Mouse (Mus musculus): ENCODE results near the gene Gsg1l. TPM values are rescaled to one million over a fixed set of nuclear protein-coding genes. Genes with fewer than 3 reads are reported as not detected.
A peak's percentile ranks its signal among the peaks of the same experiment; 100 is the strongest.

Gene Gsg1l
- 0.96 and 1.4 TPM in 2 replicates for polyA plus RNA-seq (2015; fragmentation: Nextera tagmentation; extraction: Ambion mirVana)

GRCm38 (mm10) chr7:126082286-126082741, at the start of gene Gsg1l:
Gsg1l (minus strand) TSS chr7:126082411.
- Histone ChIP-seq H3K9me3 (ENCODE audit: low read length) (no peaks in the 10 kb centered on the region), H3K4me3 (ENCODE audit: low read length) (peak within 1 kb of the TSS; percentile 60), H3K27ac (ENCODE audit: low read length) (no peak within 1 kb of the TSS), H3K4me1 (ENCODE audit: insufficient read depth, low read length) (peaks cover 23% of the 10 kb centered on the region), H3K9ac (replicated peaks; ENCODE audit: low read length) (peak within 1 kb of the TSS; percentile 55), H3K36me3 (ENCODE audit: insufficient read depth, low read length) (no peaks in the 10 kb centered on the region), H3K27me3 (ENCODE audit: insufficient read depth, low read length) (peaks cover 46% of the 10 kb centered on the region), H3K4me2 (replicated peaks; ENCODE audit: low read depth, low read length) (peak within 1 kb of the TSS; percentile 96)
- WGBS: under 1% methylated on average over 47 of the region's 49 CpGs
- 0 out of 2 replicates have a peak, but pooled peaks have one; percentile 3 for ATAC-seq (ENCODE audit: low FRiP score, low TSS enrichment)

GRCm38 (mm10) chr7:126127673-126128072, 45.5 kb upstream of the Gsg1l start:
- Histone ChIP-seq H3K27me3 (ENCODE audit: insufficient read depth, low read length) (no peaks in the 10 kb centered on the region), H3K9ac (replicated peaks; ENCODE audit: low read length) (no peak overlapping the region), H3K36me3 (ENCODE audit: insufficient read depth, low read length) (peaks cover 36% of the 10 kb centered on the region), H3K27ac (ENCODE audit: low read length) (no peak overlapping the region), H3K4me2 (replicated peaks; ENCODE audit: low read depth, low read length) (no peak overlapping the region), H3K9me3 (ENCODE audit: low read length) (no peaks in the 10 kb centered on the region), H3K4me1 (ENCODE audit: insufficient read depth, low read length) (no peaks in the 10 kb centered on the region), H3K4me3 (ENCODE audit: low read length) (no peak overlapping the region)
- ATAC-seq (ENCODE audit: low FRiP score, low TSS enrichment): no peak
- WGBS: 97% methylated on average over 2 of the region's 2 CpGs

GRCm38 (mm10) chr7:126126502-126126901, 44.3 kb upstream of the Gsg1l start:
- 84% methylated on average over 3 of the region's 3 CpGs for WGBS

DNA sequence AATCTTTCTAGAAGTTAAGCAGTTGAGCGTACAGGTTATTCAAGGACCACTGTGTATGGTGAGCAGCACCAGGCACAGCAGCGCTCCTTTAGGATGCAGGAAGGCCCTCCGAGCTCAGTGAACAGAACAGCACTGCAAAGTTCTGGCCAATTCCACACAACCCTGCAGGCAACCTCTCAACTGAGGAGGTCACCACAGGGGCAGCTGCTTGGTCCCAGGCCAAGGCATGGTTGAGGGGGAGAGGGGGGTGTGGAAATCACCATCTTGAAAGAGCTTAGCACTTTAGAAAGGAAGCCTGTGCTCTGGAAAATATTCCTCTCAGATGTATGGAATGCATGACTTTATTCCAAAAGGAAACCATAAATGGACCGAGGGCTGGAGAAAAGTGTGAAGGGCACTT, 39.3 kb upstream of the Gsg1l start:
- Histone ChIP-seq H3K27ac (ENCODE audit: low read length) (no peak overlapping the region), H3K4me2 (replicated peaks; ENCODE audit: low read depth, low read length) (no peak overlapping the region), H3K27me3 (ENCODE audit: insufficient read depth, low read length) (no peaks in the 10 kb centered on the region), H3K9me3 (ENCODE audit: low read length) (no peaks in the 10 kb centered on the region), H3K9ac (replicated peaks; ENCODE audit: low read length) (no peak overlapping the region), H3K4me3 (ENCODE audit: low read length) (no peak overlapping the region), H3K36me3 (ENCODE audit: insufficient read depth, low read length) (peaks cover 43% of the 10 kb centered on the region), H3K4me1 (ENCODE audit: insufficient read depth, low read length) (no peaks in the 10 kb centered on the region)
- ATAC-seq (ENCODE audit: low FRiP score, low TSS enrichment): peak; percentile 51
- 82% methylated on average over 4 of the region's 4 CpGs for WGBS

More at GRCm38 (mm10) chr7:126126502-126126901, 44.3 kb upstream of the Gsg1l start:
- Histone ChIP-seq H3K9me3 (ENCODE audit: low read length) (no peaks in the 10 kb centered on the region), H3K9ac (replicated peaks; ENCODE audit: low read length) (no peak overlapping the region), H3K27ac (ENCODE audit: low read length) (no peak overlapping the region), H3K36me3 (ENCODE audit: insufficient read depth, low read length) (peaks cover 36% of the 10 kb centered on the region), H3K4me1 (ENCODE audit: insufficient read depth, low read length) (no peaks in the 10 kb centered on the region), H3K27me3 (ENCODE audit: insufficient read depth, low read length) (no peaks in the 10 kb centered on the region), H3K4me3 (ENCODE audit: low read length) (no peak overlapping the region), H3K4me2 (replicated peaks; ENCODE audit: low read depth, low read length) (no peak overlapping the region)
- ATAC-seq (ENCODE audit: low FRiP score, low TSS enrichment): no peak

DNA sequence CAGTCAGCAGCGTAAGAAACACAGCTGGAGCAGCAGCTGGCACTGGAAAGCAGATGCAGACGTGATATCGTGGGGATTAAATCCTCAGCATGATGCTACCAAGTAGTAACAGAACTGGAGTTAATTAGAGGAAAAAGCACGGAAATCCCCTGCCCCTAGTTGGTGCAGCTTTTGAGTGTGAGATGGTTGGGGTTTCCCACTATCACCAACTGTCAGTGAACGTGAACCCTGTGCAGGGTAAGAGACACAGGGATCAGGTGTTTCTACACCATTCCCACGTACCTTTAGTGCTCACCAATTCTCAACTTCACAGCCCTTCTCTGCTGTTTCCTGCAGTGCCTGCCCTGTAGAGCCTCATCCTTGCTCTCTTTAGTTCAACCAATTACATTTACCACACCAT, 37.6 kb upstream of the Gsg1l start:
- no peak for ATAC-seq (ENCODE audit: low FRiP score, low TSS enrichment)
- Histone ChIP-seq H3K27ac (ENCODE audit: low read length) (no peak overlapping the region), H3K4me1 (ENCODE audit: insufficient read depth, low read length) (no peaks in the 10 kb centered on the region), H3K36me3 (ENCODE audit: insufficient read depth, low read length) (peaks cover 54% of the 10 kb centered on the region), H3K4me2 (replicated peaks; ENCODE audit: low read depth, low read length) (no peak overlapping the region), H3K9me3 (ENCODE audit: low read length) (no peaks in the 10 kb centered on the region), H3K9ac (replicated peaks; ENCODE audit: low read length) (no peak overlapping the region), H3K27me3 (ENCODE audit: insufficient read depth, low read length) (no peaks in the 10 kb centered on the region), H3K4me3 (ENCODE audit: low read length) (no peak overlapping the region)
- WGBS: 89% methylated on average over 6 of the region's 6 CpGs

DNA sequence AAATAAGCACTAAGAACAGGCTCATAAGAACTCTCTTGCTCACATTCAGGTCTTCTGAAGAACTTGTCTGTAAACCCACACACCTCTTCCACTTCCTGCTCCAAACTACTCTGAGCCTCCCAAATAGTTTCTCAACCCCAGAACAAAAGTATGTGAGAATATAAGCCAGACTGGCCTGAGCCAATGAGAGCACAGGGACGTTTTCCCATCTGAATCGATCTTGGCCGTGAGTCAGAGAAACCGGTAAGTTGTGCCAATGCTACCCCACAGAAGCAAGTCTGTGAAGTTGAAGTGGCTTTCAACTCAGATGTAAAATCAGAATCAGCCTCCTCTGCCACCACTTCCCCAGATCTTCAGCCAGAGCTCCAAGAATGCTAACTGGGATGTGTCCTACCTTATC, 31.1 kb upstream of the Gsg1l start:
- Histone ChIP-seq H3K36me3 (ENCODE audit: insufficient read depth, low read length) (peaks cover 55% of the 10 kb centered on the region), H3K4me1 (ENCODE audit: insufficient read depth, low read length) (no peaks in the 10 kb centered on the region), H3K27me3 (ENCODE audit: insufficient read depth, low read length) (no peaks in the 10 kb centered on the region), H3K4me3 (ENCODE audit: low read length) (no peak overlapping the region), H3K9ac (replicated peaks; ENCODE audit: low read length) (no peak overlapping the region), H3K27ac (ENCODE audit: low read length) (no peak overlapping the region), H3K9me3 (ENCODE audit: low read length) (no peaks in the 10 kb centered on the region), H3K4me2 (replicated peaks; ENCODE audit: low read depth, low read length) (no peak overlapping the region)
- no peak for ATAC-seq (ENCODE audit: low FRiP score, low TSS enrichment)
- WGBS: 89% methylated on average over 4 of the region's 4 CpGs

DNA sequence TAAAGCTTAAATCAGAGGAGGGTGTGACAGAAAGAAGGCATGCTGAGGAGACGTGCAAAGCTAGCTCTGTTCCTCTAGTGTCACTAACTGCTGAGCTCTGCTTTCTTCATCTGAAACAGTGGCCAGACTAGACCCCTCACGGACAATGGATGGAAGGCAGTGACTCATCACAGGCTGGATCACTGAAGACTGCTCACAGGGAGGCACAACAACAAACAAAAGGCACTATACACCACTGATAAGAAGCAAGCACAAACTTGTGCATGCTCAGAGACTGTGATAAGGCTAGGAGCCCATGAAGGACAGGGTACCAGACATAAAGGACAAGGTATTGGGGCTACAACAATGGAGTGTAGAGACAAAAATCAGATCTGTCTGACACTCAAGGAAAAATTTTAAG, 29.0 kb upstream of the Gsg1l start:
- Histone ChIP-seq H3K36me3 (ENCODE audit: insufficient read depth, low read length) (peaks cover 72% of the 10 kb centered on the region), H3K4me2 (replicated peaks; ENCODE audit: low read depth, low read length) (no peak overlapping the region), H3K9ac (replicated peaks; ENCODE audit: low read length) (no peak overlapping the region), H3K4me3 (ENCODE audit: low read length) (no peak overlapping the region), H3K9me3 (ENCODE audit: low read length) (no peaks in the 10 kb centered on the region), H3K27me3 (ENCODE audit: insufficient read depth, low read length) (no peaks in the 10 kb centered on the region), H3K27ac (ENCODE audit: low read length) (no peak overlapping the region), H3K4me1 (ENCODE audit: insufficient read depth, low read length) (no peaks in the 10 kb centered on the region)
- 86% methylated on average over 2 of the region's 2 CpGs for WGBS
- no peak for ATAC-seq (ENCODE audit: low FRiP score, low TSS enrichment)

DNA sequence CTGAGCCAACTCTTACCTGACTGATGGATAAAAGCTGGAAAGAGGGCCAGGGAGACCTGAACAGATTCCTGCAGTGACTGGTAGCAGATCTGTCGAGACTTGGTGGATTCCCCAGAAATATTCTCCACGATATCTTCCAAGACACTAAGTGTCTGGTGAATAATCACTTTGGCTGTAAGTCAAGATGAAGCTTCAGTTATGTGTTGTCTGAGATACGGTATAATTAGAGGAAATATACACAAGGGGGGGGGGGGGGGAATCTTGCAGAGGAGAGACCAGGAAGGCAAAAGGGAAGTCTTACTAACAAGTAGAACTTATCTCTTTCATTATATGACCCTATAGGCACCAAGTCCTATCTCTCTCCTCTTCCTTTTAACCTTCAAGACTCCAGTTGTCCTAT, 27.7 kb upstream of the Gsg1l start:
- H3K4me2 ChIP-seq (replicated peaks; ENCODE audit: low read depth, low read length): no peak overlapping the region
- peaks cover 61% of the 10 kb centered on the region for H3K36me3 ChIP-seq (ENCODE audit: insufficient read depth, low read length)
- no peak overlapping the region for H3K27ac ChIP-seq (ENCODE audit: low read length)
- H3K9me3 ChIP-seq (ENCODE audit: low read length): no peaks in the 10 kb centered on the region
- ATAC-seq (ENCODE audit: low FRiP score, low TSS enrichment): no peak
- 79% methylated on average over 3 of the region's 3 CpGs for WGBS
- no peaks in the 10 kb centered on the region for H3K27me3 ChIP-seq (ENCODE audit: insufficient read depth, low read length)
- H3K9ac ChIP-seq (replicated peaks; ENCODE audit: low read length): no peak overlapping the region
- no peaks in the 10 kb centered on the region for H3K4me1 ChIP-seq (ENCODE audit: insufficient read depth, low read length)
- H3K4me3 ChIP-seq (ENCODE audit: low read length): no peak overlapping the region

GRCm38 (mm10) chr7:126100440-126100839, 18.2 kb upstream of the Gsg1l start:
- H3K9ac ChIP-seq (replicated peaks; ENCODE audit: low read length): no peak overlapping the region
- no peaks in the 10 kb centered on the region for H3K27me3 ChIP-seq (ENCODE audit: insufficient read depth, low read length)
- no peak overlapping the region for H3K4me3 ChIP-seq (ENCODE audit: low read length)
- no peaks in the 10 kb centered on the region for H3K9me3 ChIP-seq (ENCODE audit: low read length)
- H3K27ac ChIP-seq (ENCODE audit: low read length): no peak overlapping the region
- 94% methylated on average over 11 of the region's 11 CpGs for WGBS
- no peak overlapping the region for H3K4me2 ChIP-seq (replicated peaks; ENCODE audit: low read depth, low read length)
- H3K4me1 ChIP-seq (ENCODE audit: insufficient read depth, low read length): no peaks in the 10 kb centered on the region
- no peak for ATAC-seq (ENCODE audit: low FRiP score, low TSS enrichment)
- H3K36me3 ChIP-seq (ENCODE audit: insufficient read depth, low read length): peaks cover 54% of the 10 kb centered on the region

- peaks cover 54% of the 10 kb centered on the region for H3K36me3 ChIP-seq (ENCODE audit: insufficient read depth, low read length)
- H3K4me3 ChIP-seq (ENCODE audit: low read length): no peak overlapping the region
- H3K27me3 ChIP-seq (ENCODE audit: insufficient read depth, low read length): no peaks in the 10 kb centered on the region
- no peak for ATAC-seq (ENCODE audit: low FRiP score, low TSS enrichment)
- H3K4me2 ChIP-seq (replicated peaks; ENCODE audit: low read depth, low read length): no peak overlapping the region
- H3K4me1 ChIP-seq (ENCODE audit: insufficient read depth, low read length): no peaks in the 10 kb centered on the region
- WGBS: 88% methylated on average over 2 of the region's 2 CpGs
- no peak overlapping the region for H3K9ac ChIP-seq (replicated peaks; ENCODE audit: low read length)
- no peaks in the 10 kb centered on the region for H3K9me3 ChIP-seq (ENCODE audit: low read length)
- no peak overlapping the region for H3K27ac ChIP-seq (ENCODE audit: low read length)
Observed at GRCm38 (mm10) chr7:126099835-126100234, 17.6 kb upstream of the Gsg1l start.

Data from kidney, embryonic 16.5 days (tissue).